Mouse (Mus musculus) heart, postnatal 0 days (tissue): ENCODE results near the gene Cd5.

Experiments
- CTCF ChIP-seq: IDR thresholded peaks from 2 replicates; pipeline ENCODE4 v1.5.1; 2016; ENCODE audit warnings: antibody characterized with exemption, control low read depth, low read depth
- EP300 ChIP-seq: IDR thresholded peaks from 2 replicates; pipeline ENCODE4 v1.6.1; 2016; ENCODE audit warnings: antibody characterized with exemption, low read depth

GRCm38 (mm10) chr19:10699851-10700250 lies 39.0 kb downstream of the Cd5 start:
- TF ChIP-seq CTCF, result no peak
- no peak for TF ChIP-seq EP300
